Mouse (Mus musculus) embryonic facial prominence, embryonic 11.5 days (tissue): Measurements from ENCODE around the gene Tgtp1. TPM values are rescaled to one million over a fixed set of nuclear protein-coding genes. Genes with fewer than 3 reads are reported as not detected.

Experiments used
- polyA plus RNA-seq: library from polyadenylated mRNA; unstranded; fragments of >200 nt; fragmentation: Nextera tagmentation; extraction: Ambion mirVana; gene quantifications from 2 replicates; pipeline ENCODE4 v1.2.1, GENCODE M21; 2014

Gene Tgtp1
- polyA plus RNA-seq, 1 experiment from 2014 or later, result not detected

Other genes starting within 250 kb of the Tgtp1 start
- gene Rack1, start 193.8 kb downstream of the Tgtp1 start, polyA plus RNA-seq, result 755 and 775 TPM in 2 replicates
- gene Trim41, start 176.8 kb downstream of the Tgtp1 start, polyA plus RNA-seq, result 3.2 and 3.8 TPM in 2 replicates
- 0.27 and 0.33 TPM in 2 replicates for gene Trim7, start 168.0 kb downstream of the Tgtp1 start, polyA plus RNA-seq
- 7.7 and 14.0 TPM in 2 replicates for gene Gm12184, start 167.5 kb downstream of the Tgtp1 start, polyA plus RNA-seq
- gene Irgm1, start 122.5 kb downstream of the Tgtp1 start, polyA plus RNA-seq, result 2.0 and 2.8 TPM in 2 replicates
- 0.11 and 0.26 TPM in 2 replicates for gene Gm5431, start 92.0 kb downstream of the Tgtp1 start, polyA plus RNA-seq
- 2.0 and 2.1 TPM in 2 replicates for gene Psme2b, start 48.0 kb downstream of the Tgtp1 start, polyA plus RNA-seq
- not detected in 2 replicates for gene Olfr56, start 15.3 kb downstream of the Tgtp1 start, polyA plus RNA-seq
- 0.11 and 0.45 TPM in 2 replicates for gene 9930111J21Rik1, start 14.8 kb downstream of the Tgtp1 start, polyA plus RNA-seq
- gene Gm12185, start 1.9 kb downstream of the Tgtp1 start, polyA plus RNA-seq, result not detected in 2 replicates
- gene 9930111J21Rik2, start 57.1 kb upstream of the Tgtp1 start, polyA plus RNA-seq, result 0.10 and 0.25 TPM in 2 replicates
- gene Tgtp2, start 70.0 kb upstream of the Tgtp1 start, polyA plus RNA-seq, result not detected in 2 replicates
- gene Ifi47, start 82.4 kb upstream of the Tgtp1 start, polyA plus RNA-seq, result 0.56 and 1.2 TPM in 2 replicates
- not detected in 2 replicates for gene Olfr1396, start 120.7 kb upstream of the Tgtp1 start, polyA plus RNA-seq
- gene Olfr1395, start 148.1 kb upstream of the Tgtp1 start, polyA plus RNA-seq, result not detected in 2 replicates
- not detected in 2 replicates for gene Olfr1394, start 160.2 kb upstream of the Tgtp1 start, polyA plus RNA-seq
- 0.15 and 0.77 TPM in 2 replicates for gene Btnl9, start 193.0 kb upstream of the Tgtp1 start, polyA plus RNA-seq
- gene Zfp62, start 209.1 kb upstream of the Tgtp1 start, polyA plus RNA-seq, result 64.0 and 66.1 TPM in 2 replicates